Mouse (Mus musculus) hindbrain, embryonic 15.5 days (tissue): ENCODE data around the gene Pdss1. TPM values are rescaled to one million over a fixed set of nuclear protein-coding genes. Genes with fewer than 3 reads are reported as not detected.

Experiments
- ATAC-seq: fragments of 200-750 bp; cut with Nextera tagmentation; 2 replicates; pipeline ENCODE4 v1.8.0; 2017; ENCODE audit warnings: low read depth, moderate number of reproducible peaks, moderate TSS enrichment; ENCODE audit not compliant: low FRiP score
- H3K27ac ChIP-seq: fragments of 300-500 bp; sonication (generic); replicated peaks from 2 replicates; pipeline ENCODE4 v1.5.1; 2015; ENCODE audit warnings: mild to moderate bottlenecking, inconsistent platforms
- H3K27me3 ChIP-seq: fragments of 300-500 bp; sonication (generic); 2 replicates; pipeline ENCODE4 v1.6.1; 2015; ENCODE audit warnings: control low read depth, inconsistent platforms
- H3K36me3 ChIP-seq: fragments of 300-500 bp; sonication (generic); 2 replicates; pipeline ENCODE4 v1.6.1; 2015; ENCODE audit warnings: control low read depth, inconsistent platforms
- H3K4me1 ChIP-seq: fragments of 300-500 bp; sonication (generic); replicated peaks from 2 replicates; pipeline ENCODE4 v1.6.1; 2015; ENCODE audit warnings: control low read depth, inconsistent platforms
- H3K4me2 ChIP-seq: fragments of 300-500 bp; sonication (generic); 2 replicates; pipeline ENCODE4 v1.6.1; 2015; ENCODE audit warnings: moderate library complexity, mild to moderate bottlenecking, inconsistent platforms
- H3K4me3 ChIP-seq: fragments of 300-500 bp; sonication (generic); 2 replicates; pipeline ENCODE4 v1.5.1; 2015; ENCODE audit warnings: mild to moderate bottlenecking, inconsistent platforms
- H3K9ac ChIP-seq: fragments of 300-500 bp; sonication (generic); 2 replicates; pipeline ENCODE4 v1.6.1; 2015; ENCODE audit warnings: inconsistent platforms
- H3K9me3 ChIP-seq: fragments of 300-500 bp; sonication (generic); 2 replicates; pipeline ENCODE4 v1.6.1; 2016; ENCODE audit warnings: control low read depth, inconsistent platforms
- WGBS: fragments of 180-500 bp; shearing (Covaris S2); methylation state at CpG from one replicate; pipeline ENCODE4 v1.1.7; 2015; 5-methylcytosine and 5-hydroxymethylcytosine counted together
- polyA plus RNA-seq: library from polyadenylated mRNA; unstranded; fragments of >200 nt; fragmentation: Nextera tagmentation; extraction: Ambion mirVana; gene quantifications from 2 replicates; pipeline ENCODE4 v1.2.1, GENCODE M21; 2015

Pdss1 gene
- polyA plus RNA-seq, 1 experiment from 2014 or later: 23.1 TPM

- H3K9ac ChIP-seq: no peak overlapping the region
- no peaks in the 10 kb centered on the region for H3K27me3 ChIP-seq
- H3K4me2 ChIP-seq: no peak overlapping the region
- no peak for ATAC-seq
- no peak overlapping the region for H3K27ac ChIP-seq
- WGBS: 96% methylated on average over 3 of the region's 3 CpGs
- H3K4me1 ChIP-seq: no peaks in the 10 kb centered on the region
- H3K36me3 ChIP-seq: no peaks in the 10 kb centered on the region; the same call in 1 of the 2 replicates
- no peak overlapping the region for H3K4me3 ChIP-seq
- no peaks in the 10 kb centered on the region for H3K9me3 ChIP-seq
Measured at GRCm38 (mm10) chr2:22962970-22963369, 67.6 kb downstream of the Pdss1 start.

GRCm38 (mm10) chr2:22977387-22977973 lies 82.2 kb downstream of the Pdss1 start:
- ATAC-seq: peak; percentile 67

GRCm38 (mm10) chr2:22985973-22986657 lies 90.8 kb downstream of the Pdss1 start:
- H3K36me3 ChIP-seq: no peaks in the 10 kb centered on the region
- 32% methylated on average over 2 of the region's 2 CpGs for WGBS
- peak; percentile 70 for ATAC-seq
- H3K27me3 ChIP-seq: no peaks in the 10 kb centered on the region
- peak overlapping the region; percentile 25 for H3K27ac ChIP-seq
- H3K4me1 ChIP-seq: 0 out of 2 replicates have a peak, but pooled peaks cover 8% of the 10 kb centered on the region
- no peak overlapping the region for H3K4me3 ChIP-seq
- no peak overlapping the region for H3K9ac ChIP-seq
- H3K4me2 ChIP-seq: no peak overlapping the region
- H3K9me3 ChIP-seq: no peaks in the 10 kb centered on the region

More at GRCm38 (mm10) chr2:22977387-22977973, 82.2 kb downstream of the Pdss1 start:
- no peak overlapping the region for H3K4me3 ChIP-seq
- H3K4me1 ChIP-seq: no peaks in the 10 kb centered on the region
- H3K36me3 ChIP-seq: no peaks in the 10 kb centered on the region
- H3K9ac ChIP-seq: no peak overlapping the region
- 60% methylated on average over 3 of the region's 3 CpGs for WGBS
- H3K9me3 ChIP-seq: no peaks in the 10 kb centered on the region
- no peaks in the 10 kb centered on the region for H3K27me3 ChIP-seq
- no peak overlapping the region for H3K27ac ChIP-seq
- H3K4me2 ChIP-seq: no peak overlapping the region

Other genes starting within 250 kb of the Pdss1 start
- gene Apbb1ip, start 121.4 kb upstream of the Pdss1 start, polyA plus RNA-seq: 1.1 and 1.3 TPM in 2 replicates
- 57.3 and 60.9 TPM in 2 replicates for gene Abi1, start 144.7 kb downstream of the Pdss1 start, polyA plus RNA-seq
- 74.0 and 78.3 TPM in 2 replicates for gene Acbd5, start 172.6 kb downstream of the Pdss1 start, polyA plus RNA-seq